Mouse (Mus musculus) ES-Bruce4 (cell line): Measurements from ENCODE around the gene 3110009E18Rik. TPM values are rescaled to one million over a fixed set of nuclear protein-coding genes. Genes with fewer than 3 reads are reported as not detected.
A peak's percentile ranks its signal among the peaks of the same experiment; 100 is the strongest.

Experiments
- H3K27ac ChIP-seq: 2 replicates; pipeline ENCODE4 v1.5.1; 2012; ENCODE audit warnings: low read length, inconsistent platforms; ENCODE audit not compliant: insufficient read depth
- H3K27me3 ChIP-seq: 2 replicates; pipeline ENCODE4 v1.6.1; 2012; ENCODE audit warnings: mild to moderate bottlenecking, low read length, inconsistent platforms; ENCODE audit not compliant: control insufficient read depth, poor library complexity, insufficient read depth, severe bottlenecking
- H3K36me3 ChIP-seq: 2 replicates; pipeline ENCODE4 v1.6.1; 2012; ENCODE audit warnings: inconsistent platforms, mild to moderate bottlenecking, low read length, moderate library complexity; ENCODE audit not compliant: control insufficient read depth, poor library complexity, insufficient read depth, severe bottlenecking
- H3K4me1 ChIP-seq: one replicate; pipeline ENCODE4 v1.8.1; 2011; ENCODE audit warnings: low read length; ENCODE audit not compliant: control insufficient read depth, insufficient read depth
- H3K4me3 ChIP-seq: 2 replicates; pipeline ENCODE4 v1.5.1; 2011; ENCODE audit warnings: low read depth, mild to moderate bottlenecking, low read length
- H3K9ac ChIP-seq: 2 replicates; pipeline ENCODE4 v1.6.1; 2012; ENCODE audit warnings: low read depth, mild to moderate bottlenecking, inconsistent platforms; ENCODE audit not compliant: poor library complexity, severe bottlenecking
- H3K9me3 ChIP-seq: replicated peaks from 2 replicates; pipeline ENCODE4 v1.6.1; 2012; ENCODE audit warnings: mild to moderate bottlenecking, low read length, inconsistent platforms; ENCODE audit not compliant: control insufficient read depth, poor library complexity, insufficient read depth, severe bottlenecking
- CTCF ChIP-seq: IDR thresholded peaks from one replicate; pipeline ENCODE4 v1.8.1; 2011; ENCODE audit warnings: low read depth, low read length
- EP300 ChIP-seq: IDR thresholded peaks from 2 replicates; pipeline ENCODE4 v1.6.1; 2011; ENCODE audit warnings: low read depth, low read length; ENCODE audit not compliant: insufficient read depth
- POLR2A ChIP-seq: IDR thresholded peaks from one replicate; pipeline ENCODE4 v1.8.1; 2011; ENCODE audit warnings: low read length; ENCODE audit not compliant: insufficient read depth
- polyA plus RNA-seq: library from polyadenylated mRNA; stranded (reverse); fragments of >200 nt; gene quantifications from 2 replicates; pipeline ENCODE4 v1.2.4, GENCODE M21; 2011; ENCODE audit warnings: low read depth; ENCODE audit not compliant: missing spikeins, insufficient read depth, insufficient read length

The 3110009E18Rik gene
- polyA plus RNA-seq, 1 experiment, result 16.0 TPM

GRCm38 (mm10) chr1:120145527-120146216, 24.7 kb downstream of the 3110009E18Rik start:
- TF ChIP-seq CTCF, result no peak
- TF ChIP-seq POLR2A, result no peak
- no peak for TF ChIP-seq EP300
- Histone ChIP-seq H3K9ac (no peak overlapping the region), H3K4me3 (no peak overlapping the region), H3K9me3 (no peaks in the 10 kb centered on the region), H3K27me3 (no peaks in the 10 kb centered on the region), H3K4me1 (no peaks in the 10 kb centered on the region), H3K36me3 (no peaks in the 10 kb centered on the region), H3K27ac (peak overlapping the region; percentile 53; the same call in 1 of the 2 replicates)

DNA sequence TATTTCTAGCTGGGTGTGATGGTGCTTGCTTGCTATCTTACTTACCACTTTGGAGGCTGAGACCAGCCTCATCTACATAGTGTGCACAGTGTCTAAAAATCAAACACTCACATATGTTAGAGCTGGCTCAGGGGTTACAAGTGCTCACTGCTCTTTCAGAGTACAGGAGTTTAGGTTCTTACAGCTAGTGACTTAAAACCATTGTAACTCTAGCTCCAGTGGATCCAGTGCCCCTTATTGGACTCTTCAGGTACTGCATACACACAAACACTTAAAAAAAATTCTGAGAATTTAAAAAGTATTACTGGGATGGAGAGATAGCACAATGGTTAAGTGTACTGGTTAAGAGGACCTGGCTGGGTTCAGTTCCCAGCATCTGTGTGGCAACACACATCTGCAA, 26.0 kb downstream of the 3110009E18Rik start:
- TF ChIP-seq POLR2A (no peak), CTCF (no peak), EP300 (no peak)
- Histone ChIP-seq H3K9ac (no peak overlapping the region), H3K27ac (peak overlapping the region; percentile 79), H3K36me3 (no peaks in the 10 kb centered on the region), H3K27me3 (no peaks in the 10 kb centered on the region), H3K4me1 (no peaks in the 10 kb centered on the region), H3K9me3 (no peaks in the 10 kb centered on the region), H3K4me3 (no peak overlapping the region)

- H3K9ac ChIP-seq, result no peak overlapping the region
- no peaks in the 10 kb centered on the region for H3K9me3 ChIP-seq
- H3K36me3 ChIP-seq, result no peaks in the 10 kb centered on the region
- H3K4me3 ChIP-seq, result no peak overlapping the region
- H3K27ac ChIP-seq, result no peak overlapping the region
- TF ChIP-seq EP300 (no peak), CTCF (peak; percentile 57)
- no peaks in the 10 kb centered on the region for H3K27me3 ChIP-seq
- H3K4me1 ChIP-seq, result no peaks in the 10 kb centered on the region
Observed at GRCm38 (mm10) chr1:120154232-120154631, 33.2 kb downstream of the 3110009E18Rik start.

GRCm38 (mm10) chr1:120155325-120155724, 34.3 kb downstream of the 3110009E18Rik start:
- no peak for TF ChIP-seq EP300
- peak; percentile 82 for TF ChIP-seq CTCF
- no peaks in the 10 kb centered on the region for H3K27me3 ChIP-seq
- H3K9ac ChIP-seq, result no peak overlapping the region
- H3K4me3 ChIP-seq, result no peak overlapping the region
- H3K36me3 ChIP-seq, result no peaks in the 10 kb centered on the region
- H3K9me3 ChIP-seq, result no peaks in the 10 kb centered on the region
- H3K27ac ChIP-seq, result no peak overlapping the region
- H3K4me1 ChIP-seq, result no peaks in the 10 kb centered on the region

GRCm38 (mm10) chr1:120158474-120159127, 37.6 kb downstream of the 3110009E18Rik start:
- H3K27ac ChIP-seq, result no peak overlapping the region
- no peak overlapping the region for H3K9ac ChIP-seq
- H3K27me3 ChIP-seq, result no peaks in the 10 kb centered on the region
- H3K4me1 ChIP-seq, result no peaks in the 10 kb centered on the region
- H3K9me3 ChIP-seq, result no peaks in the 10 kb centered on the region
- H3K36me3 ChIP-seq, result no peaks in the 10 kb centered on the region
- no peak overlapping the region for H3K4me3 ChIP-seq
- TF ChIP-seq CTCF (no peak), POLR2A (no peak), EP300 (no peak)

- Histone ChIP-seq H3K4me3 (no peak overlapping the region), H3K27me3 (no peaks in the 10 kb centered on the region), H3K27ac (no peak overlapping the region), H3K9me3 (no peaks in the 10 kb centered on the region), H3K4me1 (no peaks in the 10 kb centered on the region), H3K9ac (no peak overlapping the region), H3K36me3 (no peaks in the 10 kb centered on the region)
- TF ChIP-seq EP300 (no peak), POLR2A (no peak), CTCF (no peak)
Observed at GRCm38 (mm10) chr1:120161502-120161901, 40.5 kb downstream of the 3110009E18Rik start.
